Mouse (Mus musculus): ENCODE measurements around the gene Ascl4.

Gene Ascl4

GRCm38 (mm10) chr10:85969894-85970620 lies 42.6 kb downstream of the Ascl4 start:
- DNase-seq = no peak

GRCm38 (mm10) chr10:85971826-85972225 lies 44.3 kb downstream of the Ascl4 start:
- no peak for DNase-seq

- DNase-seq = no peak
Measured at GRCm38 (mm10) chr10:85972915-85973314, 45.4 kb downstream of the Ascl4 start.

GRCm38 (mm10) chr10:85989412-85990115 lies 62.1 kb downstream of the Ascl4 start:
- DNase-seq = no peak

- DNase-seq = no peak
Measured at GRCm38 (mm10) chr10:85992412-85992811, 64.9 kb downstream of the Ascl4 start.

GRCm38 (mm10) chr10:85993836-85994235 lies 66.4 kb downstream of the Ascl4 start:
- no peak for DNase-seq

- no peak for DNase-seq
Measured at GRCm38 (mm10) chr10:85994543-85995104, 67.1 kb downstream of the Ascl4 start.

Measured in thymus, postnatal 36 days (tissue).